In genomic region chr1:168924100-168924815, GRCm38 (mm10) we compare ENCODE assay signal across 16 mouse cellular contexts.
DNase-seq lines count a peak whose midpoint lies in the region; ATAC-seq and TF ChIP-seq lines count a peak whose summit lies in the region.
"Had no signal": no experiment of that assay in that cellular context is flagged by ENCODE, and none has a peak within 500 bp of the region (broad histone marks: within the 10 kb centered on the region; RNA-seq: fewer than 3 reads in every experiment).

No protein-coding gene starts in this region.

- no peaks in the 10 kb centered on the region for H3K36me3 ChIP-seq in limb, embryonic 11.5 days (ENCODE audit: control insufficient read depth, insufficient read depth, low read length)
- H3K36me3 ChIP-seq in limb, embryonic 10.5 days, result no peaks in the 10 kb centered on the region
- H3K36me3 ChIP-seq in hindbrain, embryonic 16.5 days (ENCODE audit: control insufficient read depth, insufficient read depth, low read length), result no peaks in the 10 kb centered on the region
- H3K36me3 ChIP-seq in midbrain, postnatal 0 days (ENCODE audit: insufficient read depth, low read length), result no peaks in the 10 kb centered on the region
- no peaks in the 10 kb centered on the region for H3K36me3 ChIP-seq in heart, embryonic 11.5 days (ENCODE audit: control insufficient read depth, insufficient read depth, low read length)
- H3K36me3 ChIP-seq in kidney, embryonic 16.5 days (ENCODE audit: insufficient read depth, low read length), result no peaks in the 10 kb centered on the region
- H3K36me3 ChIP-seq: intestine, embryonic 15.5 days; liver, embryonic 12.5 days had no signal

- DNase-seq in embryo, embryonic 10 days (ENCODE audit: low spot score), result peak; percentile 32
- no peak for DNase-seq in embryo, embryonic 9.5 days (ENCODE audit: extremely low spot score)
- DNase-seq in limb, embryonic 11.5 days (ENCODE audit: low spot score), result peak; percentile 23
- no peak for DNase-seq in limb, embryonic 10.5 days (ENCODE audit: low spot score)
- DNase-seq in midbrain, postnatal 0 days (ENCODE audit: low spot score), result peak; percentile 46
- DNase-seq: adrenal gland, postnatal 36 days; heart, adult 2 months; kidney, postnatal 10 days; right cerebral cortex, postnatal 25 days; thymus, postnatal 25 days had no signal

- no peaks in the 10 kb centered on the region for H3K27me3 ChIP-seq in limb, embryonic 11.5 days (ENCODE audit: control insufficient read depth, insufficient read depth, low read length)
- H3K27me3 ChIP-seq in limb, embryonic 10.5 days (ENCODE audit: low read depth, poor library complexity, severe bottlenecking), result no peaks in the 10 kb centered on the region
- no peaks in the 10 kb centered on the region for H3K27me3 ChIP-seq in hindbrain, embryonic 16.5 days (replicated peaks; ENCODE audit: control insufficient read depth, insufficient read depth, low read length)
- no peaks in the 10 kb centered on the region for H3K27me3 ChIP-seq in midbrain, postnatal 0 days (ENCODE audit: insufficient read depth, low read length)
- H3K27me3 ChIP-seq in heart, embryonic 11.5 days (ENCODE audit: control insufficient read depth, insufficient read depth, low read length), result no peaks in the 10 kb centered on the region
- no peaks in the 10 kb centered on the region for H3K27me3 ChIP-seq in kidney, embryonic 16.5 days (ENCODE audit: insufficient read depth, low read length)
- H3K27me3 ChIP-seq: intestine, embryonic 15.5 days; liver, embryonic 12.5 days had no signal

- H3K27ac ChIP-seq in limb, embryonic 11.5 days (replicated peaks; ENCODE audit: low read depth, low read length), result no peak overlapping the region
- H3K27ac ChIP-seq in limb, embryonic 10.5 days, result no peak overlapping the region
- no peak overlapping the region for H3K27ac ChIP-seq in hindbrain, embryonic 16.5 days (ENCODE audit: low read depth, low read length)
- no peak overlapping the region for H3K27ac ChIP-seq in midbrain, postnatal 0 days (ENCODE audit: low read depth, low read length)
- H3K27ac ChIP-seq in heart, embryonic 11.5 days (ENCODE audit: low read depth, low read length), result no peak overlapping the region
- no peak overlapping the region for H3K27ac ChIP-seq in kidney, embryonic 16.5 days (ENCODE audit: low read length)
- H3K27ac ChIP-seq: heart, adult 2 months; intestine, embryonic 15.5 days; liver, embryonic 12.5 days had no signal

- H3K9ac ChIP-seq in limb, embryonic 11.5 days (ENCODE audit: low read length), result no peak overlapping the region
- no peak overlapping the region for H3K9ac ChIP-seq in hindbrain, embryonic 16.5 days (ENCODE audit: low read depth, low read length)
- no peak overlapping the region for H3K9ac ChIP-seq in midbrain, postnatal 0 days (replicated peaks; ENCODE audit: low read length, poor library complexity, severe bottlenecking)
- H3K9ac ChIP-seq in heart, embryonic 11.5 days (ENCODE audit: low read depth, low read length), result no peak overlapping the region
- H3K9ac ChIP-seq in kidney, embryonic 16.5 days (replicated peaks; ENCODE audit: low read length), result no peak overlapping the region
- H3K9ac ChIP-seq: intestine, embryonic 15.5 days; liver, embryonic 12.5 days had no signal

- WGBS in limb, embryonic 11.5 days, result 74% methylated on average over 5 of the region's 5 CpGs
- WGBS in limb, embryonic 10.5 days, result 80% methylated on average over 5 of the region's 5 CpGs
- 30% methylated on average over 5 of the region's 5 CpGs for WGBS in hindbrain, embryonic 16.5 days
- WGBS in midbrain, postnatal 0 days, result 23% methylated on average over 5 of the region's 5 CpGs
- WGBS in heart, embryonic 11.5 days (ENCODE audit: insufficient replicate concordance), result 82% methylated on average over 5 of the region's 5 CpGs
- 72% methylated on average over 5 of the region's 5 CpGs for WGBS in kidney, embryonic 16.5 days

- H3K9me3 ChIP-seq in limb, embryonic 11.5 days (ENCODE audit: control insufficient read depth, low read length), result no peaks in the 10 kb centered on the region
- H3K9me3 ChIP-seq in limb, embryonic 10.5 days (replicated peaks), result no peaks in the 10 kb centered on the region
- H3K9me3 ChIP-seq in hindbrain, embryonic 16.5 days (ENCODE audit: control insufficient read depth, low read length), result no peaks in the 10 kb centered on the region
- no peaks in the 10 kb centered on the region for H3K9me3 ChIP-seq in midbrain, postnatal 0 days (ENCODE audit: low read length)
- no peaks in the 10 kb centered on the region for H3K9me3 ChIP-seq in heart, embryonic 11.5 days (replicated peaks; ENCODE audit: control insufficient read depth, low read length)
- no peaks in the 10 kb centered on the region for H3K9me3 ChIP-seq in kidney, embryonic 16.5 days (ENCODE audit: low read length)
- H3K9me3 ChIP-seq: intestine, embryonic 15.5 days; liver, embryonic 12.5 days had no signal

- TF ChIP-seq CTCF in midbrain, postnatal 0 days (IDR thresholded peaks at IDR 0.05), result no peak

- no peak overlapping the region for H3K4me3 ChIP-seq in limb, embryonic 11.5 days (ENCODE audit: low read depth, low read length)
- H3K4me3 ChIP-seq in limb, embryonic 10.5 days, result no peak overlapping the region
- no peak overlapping the region for H3K4me3 ChIP-seq in hindbrain, embryonic 16.5 days (ENCODE audit: low read length)
- H3K4me3 ChIP-seq in midbrain, postnatal 0 days (ENCODE audit: low read depth, low read length), result no peak overlapping the region
- H3K4me3 ChIP-seq in heart, embryonic 11.5 days (ENCODE audit: low read depth, low read length), result no peak overlapping the region
- H3K4me3 ChIP-seq in kidney, embryonic 16.5 days (ENCODE audit: low read length), result no peak overlapping the region
- H3K4me3 ChIP-seq: erythroblast, embryonic 14.5 days; heart, adult 2 months; intestine, embryonic 15.5 days; liver, embryonic 12.5 days had no signal

- H3K4me2 ChIP-seq in limb, embryonic 11.5 days (ENCODE audit: low read depth, severe bottlenecking), result no peak overlapping the region
- no peak overlapping the region for H3K4me2 ChIP-seq in hindbrain, embryonic 16.5 days (ENCODE audit: low read length)
- H3K4me2 ChIP-seq in midbrain, postnatal 0 days (ENCODE audit: low read depth, low read length, poor library complexity, severe bottlenecking), result no peak overlapping the region
- no peak overlapping the region for H3K4me2 ChIP-seq in heart, embryonic 11.5 days
- H3K4me2 ChIP-seq in kidney, embryonic 16.5 days (replicated peaks; ENCODE audit: low read depth, low read length), result no peak overlapping the region
- H3K4me2 ChIP-seq: intestine, embryonic 15.5 days; liver, embryonic 12.5 days had no signal

- no peak for ATAC-seq in limb, embryonic 11.5 days (ENCODE audit: insufficient number of reproducible peaks, low FRiP score, low TSS enrichment, low read depth)
- ATAC-seq in hindbrain, embryonic 16.5 days, result 0 out of 2 replicates have a peak, but pooled peaks have one; percentile 52
- no peak for ATAC-seq in midbrain, postnatal 0 days (ENCODE audit: low FRiP score)
- ATAC-seq in heart, embryonic 11.5 days (replicated peaks; ENCODE audit: insufficient number of reproducible peaks, low FRiP score, low TSS enrichment), result no peak
- ATAC-seq in kidney, embryonic 16.5 days (ENCODE audit: low FRiP score, low TSS enrichment), result no peak
- ATAC-seq: intestine, embryonic 15.5 days; liver, embryonic 12.5 days had no signal

- no peaks in the 10 kb centered on the region for H3K4me1 ChIP-seq in limb, embryonic 11.5 days (ENCODE audit: control insufficient read depth, insufficient read depth, low read length)
- 0 out of 2 replicates have a peak, but pooled peaks cover 3% of the 10 kb centered on the region for H3K4me1 ChIP-seq in limb, embryonic 10.5 days
- H3K4me1 ChIP-seq in hindbrain, embryonic 16.5 days (ENCODE audit: control insufficient read depth, insufficient read depth, low read depth, low read length), result no peaks in the 10 kb centered on the region
- H3K4me1 ChIP-seq in midbrain, postnatal 0 days (ENCODE audit: insufficient read depth, low read length), result no peaks in the 10 kb centered on the region
- no peaks in the 10 kb centered on the region for H3K4me1 ChIP-seq in heart, embryonic 11.5 days (ENCODE audit: control insufficient read depth, insufficient read depth, low read length)
- no peaks in the 10 kb centered on the region for H3K4me1 ChIP-seq in kidney, embryonic 16.5 days (ENCODE audit: insufficient read depth, low read length)
- H3K4me1 ChIP-seq: intestine, embryonic 15.5 days; liver, embryonic 12.5 days had no signal

Comparison
In these comparisons a context has a peak if more than half of its experiments do, and no peak if none do; other contexts are left out.
1. DNase-seq: peak in embryo, embryonic 10 days (single experiment), limb, embryonic 11.5 days (single experiment) and midbrain, postnatal 0 days (single experiment); none in embryo, embryonic 9.5 days (single experiment) and limb, embryonic 10.5 days (single experiment).